Mouse (Mus musculus): ENCODE measurements around the gene Gm2696. TPM values are rescaled to one million over a fixed set of nuclear protein-coding genes. Genes with fewer than 3 reads are reported as not detected.
A peak's percentile ranks its signal among the peaks of the same experiment; 100 is the strongest.

Gene Gm2696
- polyA plus RNA-seq, 1 experiment from 2014 or later = not detected

- Histone ChIP-seq H3K4me3 (ENCODE audit: low read depth, low read length) (no peak overlapping the region), H3K27ac (replicated peaks) (no peak overlapping the region), H3K9me3 (ENCODE audit: control insufficient read depth, low read length) (no peaks in the 10 kb centered on the region), H3K4me1 (replicated peaks; ENCODE audit: control insufficient read depth, insufficient read depth) (no peaks in the 10 kb centered on the region), H3K36me3 (ENCODE audit: control insufficient read depth, insufficient read depth, low read length) (no peaks in the 10 kb centered on the region), H3K4me2 (replicated peaks; ENCODE audit: low read depth) (no peak overlapping the region), H3K9ac (ENCODE audit: low read length) (no peak overlapping the region), H3K27me3 (ENCODE audit: control insufficient read depth, insufficient read depth, low read length) (no peaks in the 10 kb centered on the region)
- TF ChIP-seq EP300 (optimal IDR thresholded peaks at IDR 0.05) (no peak), CTCF (IDR thresholded peaks at IDR 0.05; ENCODE audit: low read depth) (peak; percentile 47)
- ATAC-seq (ENCODE audit: low FRiP score, low TSS enrichment) (no peak), DNase-seq (ENCODE audit: low spot score) (no peak)
- 82% methylated on average over 5 of the region's 5 CpGs for WGBS
These were observed 68.1 kb downstream of the Gm2696 start for GRCm38 (mm10) chr10:77882553-77882952.

Other genes with a start within 250 kb of the Gm2696 start
- gene Pttg1ip, start 233.0 kb upstream of the Gm2696 start, polyA plus RNA-seq (2015; fragmentation: Nextera tagmentation; extraction: Ambion mirVana) = 278 and 317 TPM in 2 replicates
- gene Sumo3, start 208.6 kb upstream of the Gm2696 start, polyA plus RNA-seq (2015; fragmentation: Nextera tagmentation; extraction: Ambion mirVana) = 232 and 239 TPM in 2 replicates
- gene Gm49325, start 208.5 kb upstream of the Gm2696 start, polyA plus RNA-seq (2015; fragmentation: Nextera tagmentation; extraction: Ambion mirVana) = 12.6 and 17.3 TPM in 2 replicates
- gene Ube2g2, start 192.4 kb upstream of the Gm2696 start, polyA plus RNA-seq (2015; fragmentation: Nextera tagmentation; extraction: Ambion mirVana) = 53.8 and 54.5 TPM in 2 replicates
- 0.67 and 0.74 TPM in 2 replicates for gene Tspear, start 128.1 kb upstream of the Gm2696 start, polyA plus RNA-seq (2015; fragmentation: Nextera tagmentation; extraction: Ambion mirVana)
- not detected in 2 replicates for gene Gm19402, start 123.9 kb upstream of the Gm2696 start, polyA plus RNA-seq (2015; fragmentation: Nextera tagmentation; extraction: Ambion mirVana)
- not detected in 2 replicates for gene Gm9508, start 117.4 kb upstream of the Gm2696 start, polyA plus RNA-seq (2015; fragmentation: Nextera tagmentation; extraction: Ambion mirVana)
- not detected in 2 replicates for gene Gm10272, start 108.1 kb upstream of the Gm2696 start, polyA plus RNA-seq (2015; fragmentation: Nextera tagmentation; extraction: Ambion mirVana)
- gene Gm10024, start 103.2 kb upstream of the Gm2696 start, polyA plus RNA-seq (2015; fragmentation: Nextera tagmentation; extraction: Ambion mirVana) = 0.18 TPM in 1 of 2 replicates, not detected in the other
- 0.56 and 0.64 TPM in 2 replicates for gene Gm10142, start 98.9 kb upstream of the Gm2696 start, polyA plus RNA-seq (2015; fragmentation: Nextera tagmentation; extraction: Ambion mirVana)
- gene Krtap12-1, start 94.1 kb upstream of the Gm2696 start, polyA plus RNA-seq (2015; fragmentation: Nextera tagmentation; extraction: Ambion mirVana) = 3.2 and 4.5 TPM in 2 replicates
- gene Gm10100, start 88.2 kb upstream of the Gm2696 start, polyA plus RNA-seq (2015; fragmentation: Nextera tagmentation; extraction: Ambion mirVana) = not detected in 2 replicates
- not detected in 2 replicates for gene Gm18596, start 72.0 kb upstream of the Gm2696 start, polyA plus RNA-seq (2015; fragmentation: Nextera tagmentation; extraction: Ambion mirVana)
- gene Gm9736, start 63.3 kb upstream of the Gm2696 start, polyA plus RNA-seq (2015; fragmentation: Nextera tagmentation; extraction: Ambion mirVana) = not detected in 2 replicates
- not detected in 2 replicates for gene Gm3233, start 55.0 kb upstream of the Gm2696 start, polyA plus RNA-seq (2015; fragmentation: Nextera tagmentation; extraction: Ambion mirVana)
- gene Gm3238, start 43.4 kb upstream of the Gm2696 start, polyA plus RNA-seq (2015; fragmentation: Nextera tagmentation; extraction: Ambion mirVana) = not detected in 2 replicates
- gene Gm7138, start 37.7 kb upstream of the Gm2696 start, polyA plus RNA-seq (2015; fragmentation: Nextera tagmentation; extraction: Ambion mirVana) = not detected in 2 replicates
- not detected in 2 replicates for gene Gm3250, start 32.1 kb upstream of the Gm2696 start, polyA plus RNA-seq (2015; fragmentation: Nextera tagmentation; extraction: Ambion mirVana)
- not detected in 2 replicates for gene Gm7137, start 26.5 kb upstream of the Gm2696 start, polyA plus RNA-seq (2015; fragmentation: Nextera tagmentation; extraction: Ambion mirVana)
- gene Gm9639, start 19.6 kb upstream of the Gm2696 start, polyA plus RNA-seq (2015; fragmentation: Nextera tagmentation; extraction: Ambion mirVana) = not detected in 2 replicates
- gene Gm19668, start 15.5 kb upstream of the Gm2696 start, polyA plus RNA-seq (2015; fragmentation: Nextera tagmentation; extraction: Ambion mirVana) = not detected in 2 replicates
- gene Gm9507, start 2.8 kb upstream of the Gm2696 start, polyA plus RNA-seq (2015; fragmentation: Nextera tagmentation; extraction: Ambion mirVana) = not detected in 2 replicates
- gene Krtap10-4, start 12.4 kb downstream of the Gm2696 start, polyA plus RNA-seq (2015; fragmentation: Nextera tagmentation; extraction: Ambion mirVana) = not detected in 2 replicates
- not detected in 2 replicates for gene Krtap10-10, start 21.3 kb downstream of the Gm2696 start, polyA plus RNA-seq (2015; fragmentation: Nextera tagmentation; extraction: Ambion mirVana)
- not detected in 2 replicates for gene Gm36176, start 32.1 kb downstream of the Gm2696 start, polyA plus RNA-seq (2015; fragmentation: Nextera tagmentation; extraction: Ambion mirVana)
- gene Gm10318, start 38.2 kb downstream of the Gm2696 start, polyA plus RNA-seq (2015; fragmentation: Nextera tagmentation; extraction: Ambion mirVana) = not detected in 2 replicates
- gene Gm3285, start 47.3 kb downstream of the Gm2696 start, polyA plus RNA-seq (2015; fragmentation: Nextera tagmentation; extraction: Ambion mirVana) = not detected in 2 replicates
- gene Lrrc3, start 87.9 kb downstream of the Gm2696 start, polyA plus RNA-seq (2015; fragmentation: Nextera tagmentation; extraction: Ambion mirVana) = 3.3 and 3.6 TPM in 2 replicates
- gene Trpm2, start 155.9 kb downstream of the Gm2696 start, polyA plus RNA-seq (2015; fragmentation: Nextera tagmentation; extraction: Ambion mirVana) = 0.61 and 0.85 TPM in 2 replicates
- gene 1810043G02Rik, start 163.8 kb downstream of the Gm2696 start, polyA plus RNA-seq (2015; fragmentation: Nextera tagmentation; extraction: Ambion mirVana) = 16.1 and 18.8 TPM in 2 replicates
- 82.4 and 86.1 TPM in 2 replicates for gene Pfkl, start 195.4 kb downstream of the Gm2696 start, polyA plus RNA-seq (2015; fragmentation: Nextera tagmentation; extraction: Ambion mirVana)
- 0.65 and 1.1 TPM in 2 replicates for gene Dnmt3l, start 227.3 kb downstream of the Gm2696 start, polyA plus RNA-seq (2015; fragmentation: Nextera tagmentation; extraction: Ambion mirVana)
- gene Aire, start 228.9 kb downstream of the Gm2696 start, polyA plus RNA-seq (2015; fragmentation: Nextera tagmentation; extraction: Ambion mirVana) = 0.10 and 0.11 TPM in 2 replicates

Data from stomach, postnatal 0 days (tissue).